Mouse (Mus musculus): Measurements from ENCODE around the gene Vmn2r99. TPM values are rescaled to one million over a fixed set of nuclear protein-coding genes. Genes with fewer than 3 reads are reported as not detected.

Vmn2r99 gene
- not detected in 2 replicates for polyA plus RNA-seq (2014; fragmentation: Nextera tagmentation; extraction: Ambion mirVana)

DNA sequence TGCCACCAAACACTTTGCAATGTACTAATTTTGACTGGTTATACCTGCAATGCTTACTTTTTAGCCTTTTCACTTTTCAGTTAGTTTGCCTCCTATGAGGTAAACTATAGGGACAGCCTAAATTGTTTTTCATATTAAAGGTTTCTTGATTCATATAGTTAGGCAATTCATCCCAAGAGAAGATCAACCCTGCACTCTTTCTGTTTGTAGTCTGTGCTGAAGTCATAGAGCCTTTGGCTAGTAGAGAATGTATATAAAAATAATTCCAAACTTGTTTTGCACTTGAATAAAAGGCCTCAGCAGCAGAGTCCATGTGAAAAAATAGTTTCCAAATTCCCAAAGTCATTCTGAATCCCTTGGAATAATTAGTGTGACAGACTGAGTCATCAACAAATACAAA is at the start of gene Vmn2r99:
Gene Vmn2r99, plus strand, starts transcription at position 301 of the 400 bp plus-strand sequence.
- H3K4me2 ChIP-seq = no peak within 1 kb of the TSS
- no peak within 1 kb of the TSS for H3K9ac ChIP-seq (ENCODE audit: low read depth, low read length)
- H3K27ac ChIP-seq (ENCODE audit: low read depth, low read length) = no peak within 1 kb of the TSS
- no peaks in the 10 kb centered on the region for H3K27me3 ChIP-seq (ENCODE audit: control insufficient read depth, insufficient read depth, low read length)
- H3K4me1 ChIP-seq (ENCODE audit: control insufficient read depth, insufficient read depth, low read length) = no peaks in the 10 kb centered on the region
- H3K9me3 ChIP-seq (replicated peaks; ENCODE audit: control insufficient read depth, low read length) = no peaks in the 10 kb centered on the region
- no peak for ATAC-seq (replicated peaks; ENCODE audit: insufficient number of reproducible peaks, low FRiP score, low TSS enrichment)
- H3K36me3 ChIP-seq (ENCODE audit: control insufficient read depth, insufficient read depth, low read length) = no peaks in the 10 kb centered on the region
- no peak within 1 kb of the TSS for H3K4me3 ChIP-seq (ENCODE audit: low read depth, low read length)

DNA sequence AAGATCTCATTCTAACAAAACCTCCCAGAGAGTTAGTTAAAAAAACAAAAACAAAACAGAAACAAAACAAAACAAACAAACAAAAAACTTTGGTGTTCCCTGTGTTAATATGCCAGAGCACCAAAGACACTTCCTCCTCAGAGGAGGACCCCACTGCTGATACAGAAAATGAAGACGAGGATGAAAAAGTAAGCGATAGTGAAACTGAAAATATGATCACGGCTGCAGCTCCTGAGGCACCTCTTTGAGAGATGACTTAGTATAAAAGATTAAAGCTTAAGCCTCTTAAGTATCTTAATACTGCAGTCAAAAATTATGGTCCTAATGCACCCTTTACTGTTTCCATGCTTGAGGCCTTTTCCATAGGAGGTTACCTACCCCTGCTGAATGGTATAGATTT is 75.9 kb downstream of the Vmn2r99 start:
- H3K27me3 ChIP-seq (ENCODE audit: control insufficient read depth, insufficient read depth, low read length) = no peaks in the 10 kb centered on the region
- H3K4me3 ChIP-seq (ENCODE audit: low read depth, low read length) = no peak overlapping the region
- H3K36me3 ChIP-seq (ENCODE audit: control insufficient read depth, insufficient read depth, low read length) = no peaks in the 10 kb centered on the region
- H3K9me3 ChIP-seq (replicated peaks; ENCODE audit: control insufficient read depth, low read length) = peaks cover 11% of the 10 kb centered on the region
- ATAC-seq (replicated peaks; ENCODE audit: insufficient number of reproducible peaks, low FRiP score, low TSS enrichment) = no peak
- H3K9ac ChIP-seq (ENCODE audit: low read depth, low read length) = no peak overlapping the region
- 90% methylated on average over 3 of the region's 3 CpGs for WGBS (ENCODE audit: insufficient replicate concordance)
- no peaks in the 10 kb centered on the region for H3K4me1 ChIP-seq (ENCODE audit: control insufficient read depth, insufficient read depth, low read length)
- no peak overlapping the region for H3K4me2 ChIP-seq
- H3K27ac ChIP-seq (ENCODE audit: low read depth, low read length) = no peak overlapping the region

GRCm38 (mm10) chr17:19444932-19445331 is 83.2 kb downstream of the Vmn2r99 start:
- H3K4me1 ChIP-seq (ENCODE audit: control insufficient read depth, insufficient read depth, low read length) = no peaks in the 10 kb centered on the region
- no peak overlapping the region for H3K9ac ChIP-seq (ENCODE audit: low read depth, low read length)
- H3K27ac ChIP-seq (ENCODE audit: low read depth, low read length) = no peak overlapping the region
- H3K9me3 ChIP-seq (replicated peaks; ENCODE audit: control insufficient read depth, low read length) = 0 out of 2 replicates have a peak, but pooled peaks cover 7% of the 10 kb centered on the region
- no peak overlapping the region for H3K4me3 ChIP-seq (ENCODE audit: low read depth, low read length)
- ATAC-seq (replicated peaks; ENCODE audit: insufficient number of reproducible peaks, low FRiP score, low TSS enrichment) = no peak
- H3K36me3 ChIP-seq (ENCODE audit: control insufficient read depth, insufficient read depth, low read length) = no peaks in the 10 kb centered on the region
- 91% methylated on average over 1 of the region's 1 CpGs for WGBS (ENCODE audit: insufficient replicate concordance)
- no peak overlapping the region for H3K4me2 ChIP-seq
- no peaks in the 10 kb centered on the region for H3K27me3 ChIP-seq (ENCODE audit: control insufficient read depth, insufficient read depth, low read length)

Other genes starting within 250 kb of the Vmn2r99 start
- gene Vmn2r100, start 142.8 kb downstream of the Vmn2r99 start, polyA plus RNA-seq (2014; fragmentation: Nextera tagmentation; extraction: Ambion mirVana) = not detected in 2 replicates
- gene Vmn2r101, start 215.3 kb downstream of the Vmn2r99 start, polyA plus RNA-seq (2014; fragmentation: Nextera tagmentation; extraction: Ambion mirVana) = not detected in 2 replicates